Mouse (Mus musculus): ENCODE measurements at regions not wholly inside any gene's neighbourhood (a gene's known extent, or its start where the extent isn't known, plus 50 kb on each side); places are given as distances from the start of the nearest gene placed in this dataset.

DNA sequence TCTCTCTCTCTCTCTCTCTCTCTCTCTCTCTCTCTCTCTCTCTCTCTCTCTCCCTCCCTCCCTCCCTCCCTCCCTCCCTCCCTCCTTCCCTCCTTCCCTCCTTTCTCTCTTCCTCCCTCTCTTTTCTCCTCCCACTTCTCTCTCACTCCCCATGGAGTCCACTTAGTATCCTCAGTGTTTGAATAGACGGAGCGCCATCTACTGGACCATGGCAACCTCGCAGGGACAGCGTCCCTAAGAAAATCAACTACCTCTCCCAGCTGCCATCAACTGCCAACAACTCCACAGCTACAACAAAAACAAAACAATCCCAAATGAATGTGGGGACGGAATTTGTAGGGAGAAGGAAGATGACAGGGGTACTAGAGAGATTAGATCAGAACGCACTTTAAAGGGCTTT is 69.5 kb upstream of the Gls start:
- peak; percentile 85 for DNase-seq

- DNase-seq, result peak; percentile 53
Measured at GRCm38 (mm10) chr1:52301266-52301665, 68.2 kb upstream of the Gls start.

DNA sequence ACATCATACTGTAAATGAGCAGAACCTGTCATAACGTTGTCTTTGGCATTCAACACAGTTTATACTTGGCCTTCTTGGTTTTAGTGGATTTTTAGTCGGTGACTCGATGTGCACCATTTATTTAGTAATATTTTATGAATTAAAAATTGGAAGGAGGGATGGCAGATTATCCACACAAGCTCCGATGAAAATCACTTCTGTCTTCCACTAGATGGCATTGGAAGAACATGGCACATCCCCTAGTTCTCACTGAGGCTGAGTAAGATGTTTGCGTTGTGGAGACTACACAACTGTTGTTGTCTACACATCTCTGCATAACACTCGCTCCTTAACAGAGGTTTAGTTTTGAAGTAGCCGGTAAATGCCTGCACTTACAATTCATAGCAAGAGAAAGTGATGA is 66.5 kb upstream of the Gls start:
- no peak for DNase-seq

DNA sequence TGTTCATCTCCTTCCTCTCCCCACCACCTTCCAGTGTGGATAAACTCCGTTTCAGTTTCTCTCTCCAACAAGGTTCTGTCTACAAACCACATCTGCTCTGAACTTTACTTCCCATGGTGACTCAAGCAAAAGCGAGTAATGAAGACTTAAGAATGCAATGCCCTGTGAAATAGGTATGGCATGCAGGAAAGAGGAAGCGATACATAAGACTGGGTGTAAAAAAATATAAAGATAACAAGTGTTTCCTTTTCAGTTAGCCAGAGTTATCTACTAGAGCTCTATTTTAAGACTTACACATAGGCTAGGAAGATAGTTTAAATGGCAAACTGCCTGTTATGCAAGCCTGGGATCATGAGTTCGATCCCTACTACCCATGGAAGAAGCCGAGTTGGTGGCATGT is 65.3 kb upstream of the Gls start:
- no peak for DNase-seq

DNA sequence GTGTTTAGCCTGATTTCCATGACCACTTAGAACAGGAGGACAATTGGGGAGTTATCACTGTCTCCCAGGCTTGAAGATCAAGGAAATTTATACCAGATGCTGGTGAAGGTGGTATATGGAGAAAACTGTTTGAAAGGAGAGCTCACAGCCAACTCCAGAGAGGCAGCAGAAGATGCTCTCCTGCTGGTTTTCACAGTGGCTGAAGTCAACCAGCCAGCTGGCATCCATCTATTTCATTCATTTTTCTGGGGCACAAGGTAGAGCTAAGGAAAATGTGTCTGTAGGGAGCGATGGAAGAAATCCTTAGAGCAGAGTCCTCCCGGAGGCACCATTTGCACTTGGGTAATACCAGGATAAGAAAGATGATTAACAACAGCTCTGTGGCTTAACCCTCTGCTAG is 63.1 kb upstream of the Gls start:
- DNase-seq, result no peak

- no peak for DNase-seq
Measured at GRCm38 (mm10) chr1:52294521-52294920, 61.5 kb upstream of the Gls start.

- DNase-seq, result no peak
Measured at GRCm38 (mm10) chr1:52293393-52294099, 60.5 kb upstream of the Gls start.
